Mouse (Mus musculus): ENCODE measurements around the gene Atcay. TPM values are rescaled to one million over a fixed set of nuclear protein-coding genes. Genes with fewer than 3 reads are reported as not detected.
"Not testable (repeated sequence)": the region's sequence is repeated elsewhere in the genome, so short reads cannot be mapped to it uniquely, and the experiment has no call there.

The Atcay gene
- polyA plus RNA-seq, 1 experiment, result 0.47 TPM

DNA sequence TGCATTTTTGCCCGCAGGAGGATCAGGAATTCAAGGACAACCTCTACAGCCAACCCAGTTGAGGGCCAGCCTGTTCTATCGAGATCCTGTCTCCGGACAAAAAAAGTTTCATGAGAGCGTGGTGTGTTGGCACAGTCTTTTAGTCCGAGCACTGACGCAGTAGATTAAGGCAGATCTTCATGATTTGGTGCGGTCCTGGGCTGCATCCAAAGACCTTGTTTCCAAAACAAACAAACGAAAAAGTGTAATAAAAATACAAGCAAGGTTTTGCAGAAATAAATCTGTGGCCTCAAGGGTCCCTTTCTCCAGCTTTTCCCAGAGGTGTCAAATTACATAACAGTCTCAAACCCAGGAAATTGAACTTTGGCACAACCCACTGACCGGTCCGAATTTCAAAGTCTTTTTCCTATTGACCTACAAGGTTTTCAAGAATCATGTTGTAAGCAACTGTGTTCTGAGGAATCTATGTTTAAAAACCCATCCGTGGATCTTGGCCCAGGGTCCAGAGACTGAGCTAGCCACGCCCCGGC lies 54.6 kb downstream of the Atcay start:
- Histone ChIP-seq H3K27ac (ENCODE audit: insufficient read depth, low read length) (peak overlapping the region; percentile 70), H3K4me1 (ENCODE audit: control insufficient read depth, insufficient read depth, low read length) (peaks cover 8% of the 10 kb centered on the region), H3K4me3 (ENCODE audit: insufficient read depth, low read length) (peak overlapping the region; percentile 40)
- no peak for TF ChIP-seq CTCF (IDR thresholded peaks at IDR 0.05; ENCODE audit: borderline replicate concordance, insufficient read depth, low read length)
- no peak; the same call in 1 of the 2 replicates for TF ChIP-seq POLR2A (IDR thresholded peaks at IDR 0.05; ENCODE audit: low read depth, low read length)

GRCm38 (mm10) chr10:81175345-81175701 lies 55.3 kb downstream of the Atcay start:
- peak overlapping the region; percentile 22 for H3K27ac ChIP-seq (ENCODE audit: insufficient read depth, low read length)
- not testable (repeated sequence) for H3K4me1 ChIP-seq (ENCODE audit: control insufficient read depth, insufficient read depth, low read length); H3K4me3 ChIP-seq (ENCODE audit: insufficient read depth, low read length)

- Histone ChIP-seq H3K4me1 (ENCODE audit: control insufficient read depth, insufficient read depth, low read length) (peaks cover 8% of the 10 kb centered on the region), H3K4me3 (ENCODE audit: insufficient read depth, low read length) (peak overlapping the region; percentile 15; the same call in 1 of the 2 replicates), H3K27ac (ENCODE audit: insufficient read depth, low read length) (peak overlapping the region; percentile 56)
- TF ChIP-seq POLR2A (IDR thresholded peaks at IDR 0.05; ENCODE audit: low read depth, low read length) (peak; percentile 57), CTCF (IDR thresholded peaks at IDR 0.05; ENCODE audit: borderline replicate concordance, insufficient read depth, low read length) (peak; percentile 100)
Observed at GRCm38 (mm10) chr10:81174617-81175344, 55.9 kb downstream of the Atcay start.

GRCm38 (mm10) chr10:81173132-81173531 lies 57.5 kb downstream of the Atcay start:
- Histone ChIP-seq H3K27ac (ENCODE audit: insufficient read depth, low read length) (peak overlapping the region; percentile 29; the same call in 1 of the 2 replicates), H3K4me3 (ENCODE audit: insufficient read depth, low read length) (no peak overlapping the region), H3K4me1 (ENCODE audit: control insufficient read depth, insufficient read depth, low read length) (peaks cover 3% of the 10 kb centered on the region; the same call in 1 of the 2 replicates)
- peak; percentile 74 for TF ChIP-seq POLR2A (IDR thresholded peaks at IDR 0.05; ENCODE audit: low read depth, low read length)
- TF ChIP-seq CTCF (IDR thresholded peaks at IDR 0.05; ENCODE audit: borderline replicate concordance, insufficient read depth, low read length), result peak; percentile 95

- not testable (repeated sequence) for H3K27ac ChIP-seq (ENCODE audit: insufficient read depth, low read length); H3K4me1 ChIP-seq (ENCODE audit: control insufficient read depth, insufficient read depth, low read length); H3K4me3 ChIP-seq (ENCODE audit: insufficient read depth, low read length)
Observed at GRCm38 (mm10) chr10:81169411-81169900, 61.2 kb downstream of the Atcay start.

GRCm38 (mm10) chr10:81168521-81169244 lies 62.0 kb downstream of the Atcay start:
- TF ChIP-seq POLR2A (IDR thresholded peaks at IDR 0.05; ENCODE audit: low read depth, low read length) (peak; percentile 37; the same call in 1 of the 2 replicates), CTCF (IDR thresholded peaks at IDR 0.05; ENCODE audit: borderline replicate concordance, insufficient read depth, low read length) (no peak)
- Histone ChIP-seq H3K27ac (ENCODE audit: insufficient read depth, low read length) (peak overlapping the region; percentile 62), H3K4me1 (ENCODE audit: control insufficient read depth, insufficient read depth, low read length) (no peaks in the 10 kb centered on the region), H3K4me3 (ENCODE audit: insufficient read depth, low read length) (peak overlapping the region; percentile 35)

- H3K4me1 ChIP-seq (ENCODE audit: control insufficient read depth, insufficient read depth, low read length), result no peaks in the 10 kb centered on the region
- H3K27ac ChIP-seq (ENCODE audit: insufficient read depth, low read length), result peak overlapping the region; percentile 62
- TF ChIP-seq POLR2A (IDR thresholded peaks at IDR 0.05; ENCODE audit: low read depth, low read length) (peak; percentile 20; the same call in 1 of the 2 replicates), CTCF (IDR thresholded peaks at IDR 0.05; ENCODE audit: borderline replicate concordance, insufficient read depth, low read length) (no peak)
- H3K4me3 ChIP-seq (ENCODE audit: insufficient read depth, low read length), result peak overlapping the region; percentile 24
Observed at GRCm38 (mm10) chr10:81168087-81168431, 62.6 kb downstream of the Atcay start.

GRCm38 (mm10) chr10:81167200-81168086 lies 63.2 kb downstream of the Atcay start, which contains the start of gene Pias4:
Gene Pias4 (minus strand): TSS chr10:81167923.
- H3K4me1 ChIP-seq (ENCODE audit: control insufficient read depth, insufficient read depth, low read length), result no peaks in the 10 kb centered on the region
- TF ChIP-seq POLR2A (IDR thresholded peaks at IDR 0.05; ENCODE audit: low read depth, low read length) (peak; percentile 86), CTCF (IDR thresholded peaks at IDR 0.05; ENCODE audit: borderline replicate concordance, insufficient read depth, low read length) (no peak)
- H3K4me3 ChIP-seq (ENCODE audit: insufficient read depth, low read length), result peak within 1 kb of the TSS; percentile 95
- H3K27ac ChIP-seq (ENCODE audit: insufficient read depth, low read length), result peak within 1 kb of the TSS; percentile 62

DNA sequence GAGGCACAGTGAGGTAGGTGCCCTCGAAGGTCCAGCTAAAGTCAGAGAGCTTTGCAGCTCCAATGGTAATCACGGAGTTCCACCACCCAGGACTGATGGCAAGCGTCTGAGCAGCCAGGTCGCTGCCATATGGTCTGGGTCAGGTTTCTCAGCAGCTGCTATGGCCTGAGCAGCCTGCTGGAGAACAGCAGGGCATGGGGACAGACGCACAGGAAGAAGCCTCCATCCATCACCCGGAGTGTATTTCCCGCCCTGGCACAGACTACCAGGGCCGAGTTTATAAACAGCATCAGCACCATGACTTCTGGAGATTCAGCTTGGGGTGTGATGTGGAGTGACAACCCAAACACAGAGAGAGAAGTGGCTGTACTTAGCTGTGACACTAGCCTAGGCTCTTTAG lies 65.5 kb downstream of the Atcay start:
- TF ChIP-seq CTCF (IDR thresholded peaks at IDR 0.05; ENCODE audit: borderline replicate concordance, insufficient read depth, low read length) (no peak), POLR2A (IDR thresholded peaks at IDR 0.05; ENCODE audit: low read depth, low read length) (no peak)
- H3K4me1 ChIP-seq (ENCODE audit: control insufficient read depth, insufficient read depth, low read length), result no peaks in the 10 kb centered on the region
- H3K4me3 ChIP-seq (ENCODE audit: insufficient read depth, low read length), result no peak overlapping the region
- H3K27ac ChIP-seq (ENCODE audit: insufficient read depth, low read length), result no peak overlapping the region

Data from embryonic fibroblast, embryonic 13.5 days (primary cell).